Mouse (Mus musculus) heart, postnatal 10 days (tissue): ENCODE measurements around the gene Eml6. TPM values are rescaled to one million over a fixed set of nuclear protein-coding genes. Genes with fewer than 3 reads are reported as not detected.
A peak's percentile ranks its signal among the peaks of the same experiment; 100 is the strongest.

Source experiments
- DNase-seq, 2 experiments: peaks; one replicate each; pipeline ENCODE4 v3.0.0; 2021
- intact Hi-C: fragments of 180-260 bp; cut with DNase I; formaldehyde crosslinking; loops from one replicate; pipeline ENCODE4 v1.15.1; 2025
- total RNA-seq, 2 experiments: library from RNA; stranded (reverse); gene quantifications; 2 replicates each; pipeline ENCODE4 v1.2.3; 2021

Eml6 gene
- total RNA-seq, 2 experiments from 2014 or later, result 1.6 to 2.5 TPM

- DNase-seq, result no peak
- intact Hi-C loops, result loop anchor here (1.0 to 5.0 kb wide), 2 partner anchors 171 to 447 kb away; no protein-coding TSS in a partner anchor
Observed at GRCm38 (mm10) chr11:29714114-29714513, 311.7 kb downstream of the Eml6 start.

- DNase-seq, result no peak
- intact Hi-C loops, result no loop called here
Observed at GRCm38 (mm10) chr11:29709512-29709911, 316.3 kb downstream of the Eml6 start.

- intact Hi-C loops, result no loop called here
- DNase-seq, result no peak
Observed at GRCm38 (mm10) chr11:29706845-29707244, 319.0 kb downstream of the Eml6 start.

- no peak for DNase-seq
- intact Hi-C loops, result no loop called here
Observed at GRCm38 (mm10) chr11:29705263-29705662, 320.6 kb downstream of the Eml6 start.

- intact Hi-C loops, result no loop called here
- peak; percentile 21 to 51 for DNase-seq
Observed at GRCm38 (mm10) chr11:29702721-29703120, 323.1 kb downstream of the Eml6 start.

- intact Hi-C loops, result loop anchor here (5.0 to 10.0 kb wide), 4 partner anchors 90 to 450 kb away; partner anchors contain the start of genes Ccdc88a and Cfap36
Observed at GRCm38 (mm10) chr11:29694754-29695153, 331.1 kb downstream of the Eml6 start.

GRCm38 (mm10) chr11:29693576-29694410 is 332.0 kb downstream of the Eml6 start:
- intact Hi-C loops, result loop anchor here (5.0 to 10.0 kb wide), 3 partner anchors 89 to 449 kb away; partner anchors contain the start of gene Cfap36
- peak; percentile 92 to 93 for DNase-seq

More at GRCm38 (mm10) chr11:29694754-29695153, 331.1 kb downstream of the Eml6 start:
- DNase-seq, result no peak

Other genes starting within 250 kb of the Eml6 start
- gene 4931440F15Rik, start 200.4 kb downstream of the Eml6 start, total RNA-seq, result 1 to 10 TPM; 1.5 to 1.8 TPM
- 100 to 1,000 TPM; 571 to 593 TPM for gene Sptbn1, start 242.1 kb upstream of the Eml6 start, total RNA-seq